Mouse (Mus musculus) liver, adult 2 months (tissue): ENCODE data around the gene Olfr469.

Experiments
- CTCF ChIP-seq: fragments of 200-500 bp; IDR thresholded peaks from 2 replicates; pipeline ENCODE4 v1.5.1; 2011; ENCODE audit warnings: low read depth, low read length, control low read depth
- POLR2A ChIP-seq: fragments of 200-500 bp; IDR thresholded peaks from 2 replicates; pipeline ENCODE4 v1.6.1; 2011; ENCODE audit warnings: low read length, control low read depth; ENCODE audit not compliant: insufficient read depth; ENCODE audit errors: extremely low read depth

- TF ChIP-seq POLR2A (no peak), CTCF (no peak)
These were observed 28.8 kb downstream of the Olfr469 start for GRCm38 (mm10) chr7:107796500-107796899.
